Mouse (Mus musculus): ENCODE results near the gene Dmrta2.

DNA sequence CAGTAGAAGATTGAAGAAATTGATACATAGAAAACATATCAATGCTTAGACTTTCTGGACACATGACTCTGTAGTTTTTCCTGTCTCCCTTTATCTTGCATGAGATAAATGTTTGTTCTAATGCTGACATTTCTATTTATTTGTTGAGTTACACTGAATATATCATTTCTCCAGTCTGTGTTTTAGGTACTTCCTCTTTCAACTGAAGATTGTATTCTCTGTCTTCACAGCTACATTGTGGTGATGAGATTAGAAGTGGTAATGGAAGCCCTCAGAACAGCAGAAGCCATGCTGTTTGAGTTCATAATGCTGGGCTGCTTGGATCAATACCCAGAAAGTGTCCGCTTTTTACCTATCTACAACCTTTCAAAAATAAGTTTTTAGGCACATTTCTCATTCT, 32.3 kb upstream of the Dmrta2 start:
- TF ChIP-seq POLR2A (IDR thresholded peaks at IDR 0.05; ENCODE audit: insufficient read length, low read depth), result no peak
- TF ChIP-seq SRF (IDR thresholded peaks at IDR 0.05; ENCODE audit: control insufficient read depth, insufficient read length, low read depth), result no peak
- TF ChIP-seq USF1 (IDR thresholded peaks at IDR 0.05; ENCODE audit: low read depth), result no peak
- TF ChIP-seq MYOD1 (IDR thresholded peaks at IDR 0.05; ENCODE audit: control insufficient read depth in 1 of 3, insufficient read length in 2 of 3, low read depth in 2 of 3), result no peak

All from myocyte (in vitro differentiated cells).